Mouse (Mus musculus) G1E-ER4 (cell line): Measurements from ENCODE around the gene Sox6. TPM values are rescaled to one million over a fixed set of nuclear protein-coding genes. Genes with fewer than 3 reads are reported as not detected.

Experiments
- GATA1 ChIP-seq: IDR thresholded peaks from one replicate; pipeline ENCODE4 v1.8.0; 2012; ENCODE audit warnings: low read length, inconsistent platforms
- polyA plus RNA-seq: library from polyadenylated mRNA; stranded (reverse); fragments of >175 nt; gene quantifications from 2 replicates; pipeline ENCODE4 v1.2.3, GENCODE M21; 2012

Gene Sox6
- polyA plus RNA-seq, 1 experiment = 1.5 TPM

- TF ChIP-seq GATA1 = no peak
These were observed 546.9 kb downstream of the Sox6 start for GRCm38 (mm10) chr7:115491721-115492120.

GRCm38 (mm10) chr7:115489608-115490007 lies 549.0 kb downstream of the Sox6 start:
- TF ChIP-seq GATA1 = no peak

GRCm38 (mm10) chr7:115486431-115486830 lies 552.2 kb downstream of the Sox6 start:
- no peak for TF ChIP-seq GATA1

GRCm38 (mm10) chr7:115485664-115486409 lies 552.8 kb downstream of the Sox6 start:
- TF ChIP-seq GATA1 = no peak

- TF ChIP-seq GATA1 = no peak
These were observed 560.8 kb downstream of the Sox6 start for GRCm38 (mm10) chr7:115477763-115478162.

GRCm38 (mm10) chr7:115476881-115477665 lies 561.5 kb downstream of the Sox6 start:
- no peak for TF ChIP-seq GATA1

GRCm38 (mm10) chr7:115475176-115475575 lies 563.4 kb downstream of the Sox6 start:
- no peak for TF ChIP-seq GATA1

GRCm38 (mm10) chr7:115474115-115474514 lies 564.5 kb downstream of the Sox6 start:
- no peak for TF ChIP-seq GATA1

GRCm38 (mm10) chr7:115472850-115473249 lies 565.7 kb downstream of the Sox6 start:
- TF ChIP-seq GATA1 = no peak

GRCm38 (mm10) chr7:115471521-115471920 lies 567.1 kb downstream of the Sox6 start:
- TF ChIP-seq GATA1 = no peak

- TF ChIP-seq GATA1 = no peak
These were observed 571.8 kb downstream of the Sox6 start for GRCm38 (mm10) chr7:115466811-115467210.

GRCm38 (mm10) chr7:115463367-115463766 lies 575.2 kb downstream of the Sox6 start:
- TF ChIP-seq GATA1 = no peak

- no peak for TF ChIP-seq GATA1
These were observed 576.3 kb downstream of the Sox6 start for GRCm38 (mm10) chr7:115462276-115462675.

- no peak for TF ChIP-seq GATA1
These were observed 583.6 kb downstream of the Sox6 start for GRCm38 (mm10) chr7:115454988-115455387.

GRCm38 (mm10) chr7:115453713-115454073 lies 584.9 kb downstream of the Sox6 start:
- TF ChIP-seq GATA1 = no peak

GRCm38 (mm10) chr7:115453042-115453712 lies 585.4 kb downstream of the Sox6 start:
- no peak for TF ChIP-seq GATA1
